Mouse (Mus musculus) skeletal muscle tissue, postnatal 0 days (tissue): ENCODE data around the gene Aldoc. TPM values are rescaled to one million over a fixed set of nuclear protein-coding genes. Genes with fewer than 3 reads are reported as not detected.

ENCODE experiments used
- polyA plus RNA-seq: library from polyadenylated mRNA; unstranded; fragments of >200 nt; fragmentation: Nextera tagmentation; extraction: Ambion mirVana; gene quantifications from 2 replicates; pipeline ENCODE4 v1.2.1, GENCODE M21; 2015

Aldoc gene
- polyA plus RNA-seq, result 3.1 and 3.3 TPM in 2 replicates

DNA sequence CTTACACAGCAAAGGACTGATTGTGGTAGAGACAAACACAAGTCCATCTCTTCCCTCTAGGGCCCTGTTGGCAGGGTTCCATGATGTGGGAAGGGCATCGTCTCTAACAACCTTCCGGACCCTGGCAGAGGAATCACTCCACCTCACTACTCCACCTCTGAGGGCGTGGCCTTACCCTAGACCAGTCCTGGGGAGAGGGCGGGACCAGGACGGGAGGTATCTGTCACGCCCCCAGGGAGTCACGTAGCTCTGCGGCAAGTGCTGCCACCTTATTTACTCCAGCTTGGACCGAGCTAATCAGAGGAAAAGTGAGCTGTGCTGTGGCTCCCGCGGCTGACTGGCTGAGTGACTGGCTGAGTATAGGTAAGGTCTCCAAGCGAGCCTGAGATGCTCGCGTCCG lies at the start of gene Aldoc:
Aldoc (plus strand) TSS at position 109 of the 400 bp plus-strand sequence.

DNA sequence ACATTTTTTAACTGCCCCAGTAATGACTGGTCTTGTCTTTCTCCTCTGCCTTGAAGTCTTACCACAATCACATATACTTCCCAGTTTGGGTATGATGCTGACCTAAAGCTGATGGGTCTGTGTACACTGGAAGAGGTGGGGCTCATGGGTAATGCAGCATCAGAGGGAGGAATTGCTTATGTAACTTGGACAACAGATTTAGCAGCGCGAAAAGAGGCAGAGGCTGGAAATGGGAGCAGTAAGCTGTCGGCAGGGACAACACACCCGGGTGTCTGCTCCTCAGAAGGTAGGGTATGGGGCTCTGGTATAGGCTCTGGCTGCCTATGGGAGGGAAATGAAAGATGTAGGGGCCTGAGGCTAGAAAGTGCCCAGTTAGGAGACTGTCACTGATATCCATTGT lies 32.1 kb upstream of the Aldoc start, which contains the start of gene BC030499:
BC030499 (plus strand) TSS at position 188 of the 400 bp plus-strand sequence.

DNA sequence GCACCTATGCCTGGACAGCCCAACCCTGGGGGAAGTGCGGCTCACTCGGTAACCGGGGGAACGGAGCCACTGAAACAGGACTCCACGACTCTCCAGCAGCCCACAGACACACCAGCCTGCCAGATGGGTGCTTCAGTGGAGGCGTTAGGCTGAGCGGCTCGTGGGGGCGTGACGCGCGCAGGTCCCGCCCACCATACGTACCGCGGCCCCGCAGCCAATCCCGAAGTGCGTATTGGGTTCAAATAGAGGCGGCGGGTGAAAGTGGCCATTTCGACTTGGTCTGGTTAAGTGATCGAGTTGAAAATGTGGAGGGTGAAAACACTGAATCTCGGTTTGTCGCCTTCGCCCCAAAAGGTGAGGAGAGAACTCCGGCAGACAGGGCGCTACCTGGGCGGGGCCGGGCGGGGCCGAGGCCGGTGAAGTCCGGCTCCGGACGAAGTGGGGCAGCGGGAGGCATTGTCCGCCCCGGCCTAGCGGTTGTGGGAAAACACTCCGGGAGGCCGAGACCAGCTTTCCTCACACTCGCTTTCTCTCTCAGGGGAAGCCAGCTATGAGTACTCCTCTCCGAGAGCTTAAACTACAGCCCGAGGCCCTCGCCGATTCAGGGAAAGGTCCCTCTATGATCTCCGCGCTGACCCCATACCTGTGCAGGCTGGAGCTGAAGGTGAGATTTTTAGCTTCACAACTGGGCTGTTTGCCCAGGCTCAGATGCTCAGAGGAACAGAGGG lies 21.2 kb upstream of the Aldoc start, which contains the start of gene Spag5:
Spag5 (plus strand) TSS at position 173 of the 728 bp plus-strand sequence.

DNA sequence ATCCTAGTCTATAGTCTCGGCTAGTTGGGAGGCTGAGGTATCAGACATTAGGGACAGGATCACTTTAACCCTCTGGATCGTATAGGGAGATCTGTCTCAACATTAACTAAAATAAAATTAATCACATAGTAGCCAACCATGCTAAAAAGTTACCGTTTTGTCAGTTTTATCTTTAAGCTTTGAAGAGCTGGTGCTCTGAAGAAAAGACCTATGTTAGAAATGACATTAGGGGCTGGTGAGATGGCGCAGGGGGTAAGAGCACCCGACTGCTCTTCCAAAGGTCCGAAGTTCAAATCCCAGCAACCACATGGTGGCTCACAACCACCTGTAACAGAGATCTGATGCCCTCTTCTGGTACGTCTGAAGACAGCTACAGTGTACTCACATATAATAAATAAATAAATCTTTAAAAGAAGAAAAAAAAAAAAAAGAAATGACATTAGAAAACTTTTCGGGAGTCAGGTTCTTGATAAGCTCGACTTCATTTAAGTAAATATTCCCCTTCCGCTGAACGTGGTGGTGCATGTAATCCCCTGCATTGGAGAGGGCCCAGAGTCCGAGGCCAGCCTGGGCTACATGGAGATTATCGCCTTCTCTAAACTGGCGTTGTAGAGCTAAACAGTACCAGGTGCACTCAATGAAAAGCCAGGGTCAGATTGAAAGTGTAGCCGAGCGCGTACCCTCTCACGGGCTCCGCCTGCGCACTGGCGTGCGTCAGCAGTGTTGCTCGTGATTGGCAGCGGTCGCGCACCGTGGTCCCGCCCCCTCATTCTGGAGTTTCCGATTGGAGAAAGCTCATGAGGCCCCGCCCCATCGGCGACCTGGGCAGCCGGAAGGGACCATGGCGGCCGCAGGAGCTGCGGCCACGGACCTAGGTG lies 5.1 kb downstream of the Aldoc start, which contains the start of gene Pigs:
Pigs (plus strand) TSS at position 782 of the 878 bp plus-strand sequence.

DNA sequence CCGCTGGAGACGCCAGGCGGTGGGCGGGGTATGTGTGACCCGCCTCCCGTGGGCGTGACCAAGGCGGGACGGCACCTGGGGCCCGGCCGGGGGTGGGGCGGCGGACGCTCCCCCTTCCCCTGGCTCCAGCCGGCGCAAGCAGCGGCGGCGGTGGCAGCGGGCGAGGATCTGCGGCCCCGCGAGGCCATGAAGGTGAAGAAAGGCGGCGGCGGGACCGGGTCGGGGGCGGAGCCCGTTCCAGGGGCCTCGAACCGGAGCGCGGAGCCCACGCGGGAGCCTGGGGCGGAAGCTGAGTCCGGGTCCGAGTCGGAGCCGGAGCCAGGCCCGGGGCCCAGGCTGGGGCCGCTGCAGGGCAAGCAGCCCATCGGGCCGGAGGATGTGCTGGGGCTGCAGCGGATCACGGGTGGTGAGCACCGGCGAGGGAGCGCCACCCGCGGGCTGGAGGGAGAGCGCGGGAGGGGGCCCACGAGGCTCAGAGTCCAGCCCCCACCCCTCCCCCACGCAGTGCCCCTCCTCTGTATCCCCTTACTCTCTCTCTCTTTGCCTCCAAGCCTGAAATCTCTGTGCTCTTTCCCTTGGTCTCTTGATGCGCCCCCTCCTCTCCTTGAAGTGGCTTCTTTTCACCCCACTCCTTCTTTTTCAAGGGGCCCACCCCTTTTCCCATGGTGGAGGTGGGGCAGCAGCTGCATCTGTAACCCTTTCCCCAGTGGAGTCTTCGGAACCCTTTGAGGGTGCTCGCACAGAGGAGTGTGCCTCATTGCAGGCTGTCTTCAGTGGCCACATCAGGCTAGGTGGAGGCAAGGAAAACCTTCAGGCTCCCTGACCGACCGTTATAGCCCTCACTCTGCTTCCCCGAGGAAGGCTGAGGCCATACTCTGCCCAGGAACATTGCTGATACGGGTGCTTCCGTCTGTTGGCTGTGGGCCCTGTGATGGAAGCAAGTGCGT lies 20.9 kb downstream of the Aldoc start, which contains the start of gene Unc119:
Unc119 (plus strand) TSS at position 102 of the 947 bp plus-strand sequence.

Other genes starting within 250 kb of the Aldoc start
- 20.3 and 21.2 TPM in 2 replicates for gene Eral1, start 242.6 kb upstream of the Aldoc start, polyA plus RNA-seq
- 5.8 and 6.6 TPM in 2 replicates for gene Fam222b, start 228.3 kb upstream of the Aldoc start, polyA plus RNA-seq
- 30.7 and 34.6 TPM in 2 replicates for gene Traf4, start 157.4 kb upstream of the Aldoc start, polyA plus RNA-seq
- gene Nek8, start 146.3 kb upstream of the Aldoc start, polyA plus RNA-seq, result 6.9 and 7.1 TPM in 2 replicates
- gene Tlcd1, start 146.3 kb upstream of the Aldoc start, polyA plus RNA-seq, result 13.1 and 22.3 TPM in 2 replicates
- gene Rpl23a, start 139.4 kb upstream of the Aldoc start, polyA plus RNA-seq, result 975 and 1,027 TPM in 2 replicates
- 48.1 and 67.0 TPM in 2 replicates for gene Rab34, start 134.5 kb upstream of the Aldoc start, polyA plus RNA-seq
- 1.5 and 5.8 TPM in 2 replicates for gene Proca1, start 129.6 kb upstream of the Aldoc start, polyA plus RNA-seq
- 61.6 and 66.7 TPM in 2 replicates for gene Sdf2, start 77.2 kb upstream of the Aldoc start, polyA plus RNA-seq
- 11.2 and 12.2 TPM in 2 replicates for gene Supt6, start 77.0 kb upstream of the Aldoc start, polyA plus RNA-seq
- gene 2610507B11Rik, start 61.2 kb upstream of the Aldoc start, polyA plus RNA-seq, result 46.6 and 58.7 TPM in 2 replicates
- 0.09 TPM in 1 of 2 replicates, not detected in the other for gene BC030499, start 32.1 kb upstream of the Aldoc start, polyA plus RNA-seq
- 6.5 and 6.9 TPM in 2 replicates for gene Spag5, start 21.4 kb upstream of the Aldoc start, polyA plus RNA-seq
- 26.4 and 29.1 TPM in 2 replicates for gene Pigs, start 5.4 kb downstream of the Aldoc start, polyA plus RNA-seq
- gene Unc119, start 20.5 kb downstream of the Aldoc start, polyA plus RNA-seq, result 13.8 and 21.2 TPM in 2 replicates
- gene Foxn1, start 63.6 kb downstream of the Aldoc start, polyA plus RNA-seq, result 0.06 TPM in 1 of 2 replicates, not detected in the other
- gene Slc13a2, start 99.2 kb downstream of the Aldoc start, polyA plus RNA-seq, result 0.05 and 0.09 TPM in 2 replicates
- 3.1 and 4.9 TPM in 2 replicates for gene Slc46a1, start 142.7 kb downstream of the Aldoc start, polyA plus RNA-seq
- 0.16 and 0.18 TPM in 2 replicates for gene Sarm1, start 174.8 kb downstream of the Aldoc start, polyA plus RNA-seq
- 14.2 and 14.8 TPM in 2 replicates for gene Vtn, start 176.1 kb downstream of the Aldoc start, polyA plus RNA-seq
- not detected in 2 replicates for gene Sebox, start 180.5 kb downstream of the Aldoc start, polyA plus RNA-seq
- gene Tmem199, start 189.2 kb downstream of the Aldoc start, polyA plus RNA-seq, result 20.8 and 21.6 TPM in 2 replicates
- 161 and 164 TPM in 2 replicates for gene Poldip2, start 189.2 kb downstream of the Aldoc start, polyA plus RNA-seq
- gene Tnfaip1, start 213.4 kb downstream of the Aldoc start, polyA plus RNA-seq, result 34.1 and 39.6 TPM in 2 replicates
- gene Ift20, start 213.4 kb downstream of the Aldoc start, polyA plus RNA-seq, result 82.6 and 110 TPM in 2 replicates
- gene Tmem97, start 227.8 kb downstream of the Aldoc start, polyA plus RNA-seq, result 17.1 and 25.7 TPM in 2 replicates